Mouse (Mus musculus): ENCODE measurements around the gene Rassf7.

DNA sequence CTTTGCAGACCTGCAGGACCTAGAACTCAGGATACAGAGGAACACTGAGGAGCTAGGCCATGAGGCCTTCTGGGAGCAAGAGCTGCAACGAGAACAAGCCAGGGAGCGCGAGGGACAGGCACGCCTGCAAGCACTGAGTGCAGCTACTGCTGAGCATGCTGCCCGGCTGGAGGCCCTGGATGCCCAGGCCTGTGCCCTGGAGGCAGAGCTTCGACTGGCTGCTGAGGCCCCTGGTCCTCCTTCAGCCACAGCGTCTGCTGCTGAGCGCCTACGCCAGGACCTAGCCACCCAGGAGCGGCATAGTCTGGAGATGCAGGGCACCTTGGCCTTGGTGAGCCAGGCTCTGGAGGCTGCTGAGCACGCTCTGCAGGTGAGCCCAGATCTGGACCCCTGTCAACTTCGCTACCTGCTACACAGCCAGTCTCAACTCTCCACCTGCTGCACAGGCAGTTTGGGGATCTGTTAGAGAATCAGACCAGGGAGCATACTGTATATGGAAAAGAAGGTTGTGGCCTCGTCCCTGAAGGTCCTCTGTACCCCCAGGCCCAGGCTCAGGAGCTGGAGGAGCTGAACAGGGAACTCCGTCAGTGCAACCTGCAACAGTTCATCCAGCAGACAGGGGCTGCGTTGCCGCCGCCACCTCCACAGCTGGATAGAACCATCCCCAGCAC, 1.8 kb downstream of the Rassf7 start:
- no peak for TF ChIP-seq NANOG (IDR thresholded peaks at IDR 0.05; ENCODE audit: borderline replicate concordance, low read length)
- TF ChIP-seq CTCF (conservative IDR thresholded peaks at IDR 0.05; ENCODE audit: low read length), result no peak

All from E14TG2a.4 (cell line).